Mouse (Mus musculus) embryonic facial prominence, embryonic 10.5 days (tissue): ENCODE results near the gene Slc34a1. TPM values are rescaled to one million over a fixed set of nuclear protein-coding genes. Genes with fewer than 3 reads are reported as not detected.

ENCODE experiments used
- DNase-seq: peaks from one replicate; pipeline ENCODE4 v3.0.0-alpha.2; 2017; ENCODE audit warnings: low spot score
- H3K27ac ChIP-seq: fragments of 300-500 bp; sonication (generic); replicated peaks from 2 replicates; pipeline ENCODE4 v1.5.1; 2016; ENCODE audit warnings: mild to moderate bottlenecking
- H3K27me3 ChIP-seq: fragments of 300-500 bp; sonication (generic); replicated peaks from 2 replicates; pipeline ENCODE4 v1.6.1; 2016; ENCODE audit warnings: low read depth, mild to moderate bottlenecking; ENCODE audit not compliant: poor library complexity, severe bottlenecking
- H3K36me3 ChIP-seq: fragments of 300-500 bp; sonication (generic); replicated peaks from 2 replicates; pipeline ENCODE4 v1.6.1; 2016; ENCODE audit warnings: mild to moderate bottlenecking, moderate library complexity
- H3K4me1 ChIP-seq: fragments of 300-500 bp; sonication (generic); 2 replicates; pipeline ENCODE4 v1.6.1; 2016
- H3K4me3 ChIP-seq: fragments of 300-500 bp; sonication (generic); 2 replicates; pipeline ENCODE4 v1.5.1; 2016; ENCODE audit warnings: mild to moderate bottlenecking, moderate library complexity
- H3K9me3 ChIP-seq: fragments of 300-500 bp; sonication (generic); 2 replicates; pipeline ENCODE4 v1.6.1; 2016; ENCODE audit warnings: mild to moderate bottlenecking
- WGBS: fragments of 180-500 bp; shearing (Covaris S2); methylation state at CpG from one replicate; pipeline ENCODE4 v1.1.7; 2016; 5-methylcytosine and 5-hydroxymethylcytosine counted together
- polyA plus RNA-seq: library from polyadenylated mRNA; unstranded; fragments of >200 nt; fragmentation: Nextera tagmentation; extraction: Ambion mirVana; gene quantifications from 2 replicates; pipeline ENCODE4 v1.2.1, GENCODE M21; 2016

The Slc34a1 gene
- polyA plus RNA-seq, 1 experiment from 2014 or later, result not detected

GRCm38 (mm10) chr13:55408546-55409120 is 10.6 kb downstream of the Slc34a1 start:
- Histone ChIP-seq H3K27ac (no peak overlapping the region), H3K4me1 (peaks cover 13% of the 10 kb centered on the region), H3K36me3 (no peaks in the 10 kb centered on the region), H3K4me3 (no peak overlapping the region), H3K9me3 (no peaks in the 10 kb centered on the region), H3K27me3 (peaks cover 48% of the 10 kb centered on the region)
- no peak for DNase-seq
- WGBS, result 86% methylated on average over 19 of the region's 19 CpGs

DNA sequence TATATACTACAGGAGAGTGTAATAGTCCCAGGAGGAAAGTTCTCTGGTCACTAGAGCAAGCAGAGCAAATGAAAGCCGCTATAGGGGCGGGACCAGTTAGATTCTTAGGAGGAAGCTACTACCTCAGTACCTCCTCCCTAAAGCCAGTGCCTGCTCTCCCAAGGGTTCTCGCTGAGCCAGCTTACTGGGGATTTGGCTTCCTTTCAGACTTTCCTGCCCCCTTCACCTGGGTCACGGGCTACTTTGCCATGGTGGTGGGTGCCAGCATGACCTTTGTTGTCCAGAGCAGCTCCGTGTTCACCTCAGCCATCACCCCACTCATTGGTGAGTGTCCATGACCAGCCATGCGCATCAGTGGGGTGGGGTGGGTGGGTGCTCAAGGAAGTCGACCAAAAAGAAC is 13.8 kb downstream of the Slc34a1 start:
- DNase-seq, result no peak
- no peak overlapping the region for H3K4me3 ChIP-seq
- WGBS, result 79% methylated on average over 7 of the region's 7 CpGs
- no peaks in the 10 kb centered on the region for H3K9me3 ChIP-seq
- no peaks in the 10 kb centered on the region for H3K36me3 ChIP-seq
- peaks cover 10% of the 10 kb centered on the region for H3K4me1 ChIP-seq
- H3K27ac ChIP-seq, result no peak overlapping the region
- H3K27me3 ChIP-seq, result peaks cover 50% of the 10 kb centered on the region

DNA sequence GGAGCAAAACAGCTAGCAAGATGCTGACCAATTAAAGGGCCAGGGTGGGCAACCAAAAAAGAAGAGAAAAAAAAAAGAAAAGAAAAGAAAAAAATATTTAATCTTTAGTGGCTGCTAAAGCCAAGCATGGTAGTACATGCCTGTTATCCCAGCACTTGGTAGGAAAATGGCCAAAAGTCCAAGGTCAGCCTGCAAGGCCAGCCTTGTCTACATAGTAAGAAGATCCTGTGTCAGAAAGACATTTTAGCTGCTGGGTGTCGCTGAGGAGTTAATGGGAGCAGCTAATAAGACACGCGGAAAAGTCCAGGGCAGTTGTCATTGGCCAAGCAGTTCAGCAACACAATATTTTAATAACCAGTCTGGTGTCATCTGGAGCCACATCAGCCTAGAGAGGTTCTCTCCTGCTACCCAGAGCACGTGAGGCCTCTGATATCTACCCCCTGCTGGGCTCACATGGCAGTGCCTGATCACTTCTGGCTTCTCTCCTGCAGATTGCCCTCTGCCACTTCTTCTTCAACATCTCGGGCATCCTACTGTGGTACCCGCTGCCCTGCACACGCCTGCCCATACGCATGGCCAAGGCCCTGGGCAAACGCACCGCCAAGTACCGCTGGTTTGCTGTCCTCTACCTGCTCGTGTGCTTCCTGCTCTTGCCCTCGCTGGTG is 14.8 kb downstream of the Slc34a1 start:
- 83% methylated on average over 13 of the region's 13 CpGs for WGBS
- H3K27me3 ChIP-seq, result peaks cover 55% of the 10 kb centered on the region
- H3K4me3 ChIP-seq, result no peak overlapping the region
- no peak overlapping the region for H3K27ac ChIP-seq
- no peaks in the 10 kb centered on the region for H3K9me3 ChIP-seq
- peaks cover 10% of the 10 kb centered on the region for H3K4me1 ChIP-seq
- no peaks in the 10 kb centered on the region for H3K36me3 ChIP-seq
- no peak for DNase-seq

GRCm38 (mm10) chr13:55413333-55413732 is 15.3 kb downstream of the Slc34a1 start:
- no peaks in the 10 kb centered on the region for H3K9me3 ChIP-seq
- H3K27ac ChIP-seq, result no peak overlapping the region
- H3K36me3 ChIP-seq, result no peaks in the 10 kb centered on the region
- no peak overlapping the region for H3K4me3 ChIP-seq
- peaks cover 15% of the 10 kb centered on the region for H3K4me1 ChIP-seq
- WGBS, result 83% methylated on average over 12 of the region's 12 CpGs
- H3K27me3 ChIP-seq, result peaks cover 57% of the 10 kb centered on the region
- DNase-seq, result no peak

GRCm38 (mm10) chr13:55414743-55415380 is 16.9 kb downstream of the Slc34a1 start, which contains the start of gene Pfn3:
Pfn3 (minus strand) TSS chr13:55415232.
- Histone ChIP-seq H3K9me3 (no peaks in the 10 kb centered on the region), H3K4me3 (peak within 1 kb of the TSS; percentile 55), H3K36me3 (no peaks in the 10 kb centered on the region), H3K27me3 (peaks cover 71% of the 10 kb centered on the region), H3K27ac (peak within 1 kb of the TSS; percentile 19; the same call in 1 of the 2 replicates), H3K4me1 (peaks cover 16% of the 10 kb centered on the region)
- DNase-seq, result peak; percentile 69
- 8% methylated on average over 41 of the region's 41 CpGs for WGBS

- Histone ChIP-seq H3K4me1 (peaks cover 35% of the 10 kb centered on the region), H3K27ac (no peak overlapping the region), H3K4me3 (peak overlapping the region; percentile 12; the same call in 1 of the 2 replicates), H3K9me3 (no peaks in the 10 kb centered on the region), H3K27me3 (peaks cover 87% of the 10 kb centered on the region), H3K36me3 (no peaks in the 10 kb centered on the region)
- WGBS, result 15% methylated on average over 12 of the region's 12 CpGs
- peak; percentile 89 for DNase-seq
Measured at GRCm38 (mm10) chr13:55418004-55418403, 20.0 kb downstream of the Slc34a1 start.

DNA sequence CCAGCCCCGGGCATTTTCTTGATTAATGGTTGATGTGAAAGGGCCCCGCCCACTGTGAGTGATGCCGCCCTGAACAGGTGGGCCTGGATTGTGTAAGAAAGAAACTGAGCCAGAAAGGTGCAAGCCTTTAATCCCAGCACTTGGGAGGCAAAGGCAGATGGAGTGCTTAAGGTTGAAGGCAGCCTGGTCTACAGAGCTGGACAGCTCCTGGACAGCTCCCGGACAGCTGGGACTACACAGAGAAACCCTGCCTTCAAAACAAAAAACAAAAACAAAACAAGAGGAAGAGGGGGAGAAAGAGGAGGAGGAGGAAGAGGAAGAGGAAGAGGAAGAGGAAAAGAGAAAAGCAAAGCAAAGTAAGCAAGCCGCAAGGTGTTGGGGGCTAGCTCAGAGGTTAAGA is 21.2 kb downstream of the Slc34a1 start:
- Histone ChIP-seq H3K9me3 (no peaks in the 10 kb centered on the region), H3K4me1 (peaks cover 35% of the 10 kb centered on the region), H3K36me3 (no peaks in the 10 kb centered on the region), H3K27me3 (peaks cover 76% of the 10 kb centered on the region), H3K27ac (no peak overlapping the region), H3K4me3 (no peak overlapping the region)
- DNase-seq, result no peak
- WGBS, result 83% methylated on average over 5 of the region's 5 CpGs

- Histone ChIP-seq H3K4me3 (peak overlapping the region; percentile 45), H3K36me3 (no peaks in the 10 kb centered on the region), H3K4me1 (peaks cover 27% of the 10 kb centered on the region), H3K27ac (no peak overlapping the region), H3K9me3 (no peaks in the 10 kb centered on the region), H3K27me3 (peaks cover 65% of the 10 kb centered on the region)
- no peak for DNase-seq
- WGBS, result 30% methylated on average over 51 of the region's 51 CpGs
Measured at GRCm38 (mm10) chr13:55420018-55420932, 22.3 kb downstream of the Slc34a1 start.

DNA sequence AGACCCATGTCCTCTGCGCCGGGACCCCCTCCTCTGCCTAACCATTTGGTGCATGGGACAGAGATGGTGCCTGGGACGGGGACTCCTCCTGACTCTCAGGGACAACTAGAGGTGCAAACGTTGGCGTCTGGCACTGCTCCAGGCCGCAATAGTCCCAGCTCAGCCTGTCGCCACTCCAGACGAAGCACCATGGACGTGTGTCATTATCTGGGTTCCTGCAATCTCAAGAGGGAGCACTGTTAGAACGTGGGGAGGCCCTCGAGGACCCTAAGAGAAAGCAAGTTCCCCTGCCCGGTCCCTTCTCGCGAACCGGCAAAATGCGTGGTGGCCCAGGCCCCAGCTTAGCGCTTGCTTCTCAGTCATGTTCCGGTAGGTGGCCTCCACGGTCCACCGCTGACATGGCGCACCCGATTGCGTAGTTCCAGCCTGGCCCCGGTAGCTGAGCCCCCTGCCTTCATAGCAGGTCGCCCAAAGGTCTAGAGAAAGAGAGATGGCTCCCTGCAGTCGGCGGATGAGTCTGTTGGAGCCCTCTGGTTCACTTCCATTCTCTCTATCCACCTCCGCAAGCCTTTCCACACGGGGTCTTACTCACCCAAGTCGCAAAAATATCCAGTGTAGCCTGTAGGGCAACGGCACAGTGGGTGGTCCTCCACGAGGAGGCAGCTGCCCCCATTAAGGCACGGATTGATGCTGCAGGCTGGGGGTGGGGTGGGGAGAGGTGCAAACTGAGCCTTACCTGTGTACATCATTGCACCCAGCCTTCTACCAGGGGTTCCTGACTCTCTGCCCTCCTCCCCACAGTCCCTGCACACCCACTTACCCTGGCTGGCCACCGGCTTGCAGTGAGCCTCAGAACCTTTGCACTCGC is 23.2 kb downstream of the Slc34a1 start:
- DNase-seq, result peak; percentile 76
- peaks cover 25% of the 10 kb centered on the region for H3K4me1 ChIP-seq
- H3K27me3 ChIP-seq, result peaks cover 61% of the 10 kb centered on the region
- H3K9me3 ChIP-seq, result no peaks in the 10 kb centered on the region
- H3K36me3 ChIP-seq, result no peaks in the 10 kb centered on the region
- 0 out of 2 replicates have a peak overlapping the region, but pooled peaks have one; percentile 31 for H3K27ac ChIP-seq
- WGBS, result 18% methylated on average over 35 of the region's 35 CpGs
- H3K4me3 ChIP-seq, result peak overlapping the region; percentile 45

GRCm38 (mm10) chr13:55426613-55427012 is 28.6 kb downstream of the Slc34a1 start, which contains the start of gene F12:
F12 (minus strand) TSS chr13:55426793.
- Histone ChIP-seq H3K9me3 (no peaks in the 10 kb centered on the region), H3K4me1 (peaks cover 9% of the 10 kb centered on the region), H3K27ac (no peak within 1 kb of the TSS), H3K36me3 (no peaks in the 10 kb centered on the region), H3K4me3 (no peak within 1 kb of the TSS), H3K27me3 (peaks cover 13% of the 10 kb centered on the region)
- DNase-seq, result no peak
- WGBS, result 91% methylated on average over 10 of the region's 10 CpGs

DNA sequence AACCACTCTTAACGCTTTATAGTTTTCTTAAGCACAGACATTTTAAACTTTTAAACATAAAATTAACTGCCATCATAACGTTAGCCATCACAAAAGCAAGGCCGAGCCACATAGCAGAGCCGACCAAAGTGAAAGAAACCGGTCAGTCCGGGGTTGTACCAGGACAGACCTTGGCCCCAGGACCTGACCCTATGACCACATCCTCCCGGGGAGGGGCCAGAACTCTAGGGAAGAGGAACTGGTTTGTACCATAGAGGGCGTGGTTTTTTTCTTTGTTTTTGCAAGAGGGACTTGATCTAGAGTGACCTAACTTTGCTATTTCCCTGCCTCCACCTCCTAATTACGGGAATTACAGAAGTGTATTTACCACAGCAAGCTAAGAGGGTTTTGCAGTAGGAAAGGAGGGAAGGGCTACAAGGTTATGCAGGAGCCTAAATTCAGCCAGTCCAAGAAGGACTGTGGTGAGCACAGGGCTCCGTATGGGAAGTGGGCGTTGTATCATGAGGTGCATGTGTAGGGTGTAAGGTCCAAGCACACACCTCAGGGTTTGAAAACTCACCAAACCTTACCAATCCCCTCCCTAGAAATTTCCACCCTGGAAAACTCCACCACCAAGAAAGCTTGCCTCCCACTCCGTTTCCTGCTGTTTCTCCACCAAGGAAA is 31.4 kb downstream of the Slc34a1 start:
- peaks cover 6% of the 10 kb centered on the region for H3K4me1 ChIP-seq
- no peaks in the 10 kb centered on the region for H3K36me3 ChIP-seq
- no peak overlapping the region for H3K27ac ChIP-seq
- H3K4me3 ChIP-seq, result no peak overlapping the region
- 67% methylated on average over 12 of the region's 12 CpGs for WGBS
- H3K27me3 ChIP-seq, result no peaks in the 10 kb centered on the region
- H3K9me3 ChIP-seq, result peaks cover 5% of the 10 kb centered on the region
- no peak for DNase-seq
